Mouse (Mus musculus): ENCODE measurements around the gene Aldh3a2. TPM values are rescaled to one million over a fixed set of nuclear protein-coding genes. Genes with fewer than 3 reads are reported as not detected.
A peak's percentile ranks its signal among the peaks of the same experiment; 100 is the strongest.

Aldh3a2 gene
- polyA plus RNA-seq, 1 experiment from 2014 or later: 24.5 TPM

DNA sequence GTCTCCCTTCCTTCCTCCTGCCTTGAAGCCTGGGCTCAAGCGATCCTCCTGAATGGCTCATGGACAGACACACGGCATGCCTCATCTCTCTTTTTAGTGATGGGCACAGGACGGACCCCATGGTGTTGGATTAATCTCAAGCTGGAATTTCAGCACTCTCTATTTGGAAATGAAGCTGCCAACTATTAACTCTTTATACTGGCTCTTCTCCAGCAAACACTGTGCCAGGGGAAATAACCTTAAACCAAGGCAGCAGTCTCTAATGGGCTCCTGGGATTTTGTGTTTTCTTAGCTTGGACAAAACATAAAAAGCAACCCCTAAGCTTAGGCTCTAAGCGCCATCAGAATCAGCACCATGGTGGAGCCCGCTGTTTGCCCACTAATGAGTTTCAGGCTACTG lies 3.1 kb upstream of the Aldh3a2 start:
- no peak overlapping the region for H3K9ac ChIP-seq
- H3K4me1 ChIP-seq: peaks cover 43% of the 10 kb centered on the region
- 73% methylated on average over 5 of the region's 5 CpGs for WGBS (ENCODE audit: insufficient replicate concordance)
- no peak overlapping the region for H3K4me3 ChIP-seq
- H3K36me3 ChIP-seq: no peaks in the 10 kb centered on the region
- no peaks in the 10 kb centered on the region for H3K27me3 ChIP-seq (replicated peaks)
- H3K27ac ChIP-seq: no peak overlapping the region
- H3K9me3 ChIP-seq (replicated peaks): no peaks in the 10 kb centered on the region
- H3K4me2 ChIP-seq: no peak overlapping the region
- ATAC-seq: no peak

GRCm38 (mm10) chr11:61268626-61269349 lies 1.5 kb upstream of the Aldh3a2 start:
- Histone ChIP-seq H3K9ac (no peak overlapping the region), H3K4me3 (no peak overlapping the region), H3K27me3 (replicated peaks) (no peaks in the 10 kb centered on the region), H3K9me3 (replicated peaks) (no peaks in the 10 kb centered on the region), H3K27ac (peak overlapping the region; percentile 23; the same call in 1 of the 2 replicates), H3K36me3 (peaks cover 12% of the 10 kb centered on the region), H3K4me1 (peaks cover 35% of the 10 kb centered on the region), H3K4me2 (no peak overlapping the region)
- WGBS (ENCODE audit: insufficient replicate concordance): 58% methylated on average over 6 of the region's 6 CpGs
- ATAC-seq: no peak

DNA sequence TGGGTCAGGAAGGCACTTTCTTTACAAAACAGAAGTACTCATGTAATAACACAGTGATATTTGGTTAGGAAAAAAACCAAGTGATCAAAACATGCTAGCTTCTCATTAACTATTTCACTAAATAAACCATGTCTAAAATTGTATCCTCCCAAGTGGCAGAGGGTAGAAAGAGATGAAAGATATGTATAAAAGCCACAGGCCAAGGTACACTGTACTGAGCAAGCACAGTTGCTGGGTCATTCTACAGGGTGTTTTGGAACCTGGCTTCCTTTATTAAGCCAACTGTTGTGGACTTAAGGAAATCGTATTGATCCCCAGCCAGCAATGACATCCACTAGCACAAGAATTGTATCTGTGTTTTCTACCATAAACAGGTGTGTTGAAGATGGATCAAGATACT lies 3.4 kb downstream of the Aldh3a2 start:
- H3K27me3 ChIP-seq (replicated peaks): no peaks in the 10 kb centered on the region
- no peaks in the 10 kb centered on the region for H3K9me3 ChIP-seq (replicated peaks)
- ATAC-seq: no peak
- 71% methylated on average over 1 of the region's 1 CpGs for WGBS (ENCODE audit: insufficient replicate concordance)
- H3K9ac ChIP-seq: no peak overlapping the region
- no peak overlapping the region for H3K27ac ChIP-seq
- peaks cover 33% of the 10 kb centered on the region for H3K4me1 ChIP-seq
- peaks cover 53% of the 10 kb centered on the region for H3K36me3 ChIP-seq
- H3K4me2 ChIP-seq: no peak overlapping the region
- H3K4me3 ChIP-seq: no peak overlapping the region

- 92% methylated on average over 14 of the region's 14 CpGs for WGBS (ENCODE audit: insufficient replicate concordance)
- Histone ChIP-seq H3K36me3 (peaks cover 65% of the 10 kb centered on the region), H3K27me3 (replicated peaks) (no peaks in the 10 kb centered on the region), H3K4me1 (peaks cover 20% of the 10 kb centered on the region), H3K4me2 (no peak overlapping the region), H3K9me3 (replicated peaks) (no peaks in the 10 kb centered on the region), H3K4me3 (no peak overlapping the region), H3K27ac (no peak overlapping the region), H3K9ac (no peak overlapping the region)
- ATAC-seq: no peak
These were observed 4.7 kb downstream of the Aldh3a2 start for GRCm38 (mm10) chr11:61262516-61262915.

- no peak for ATAC-seq
- H3K9ac ChIP-seq: no peak overlapping the region
- H3K27ac ChIP-seq: no peak overlapping the region
- H3K9me3 ChIP-seq (replicated peaks): no peaks in the 10 kb centered on the region
- peaks cover 88% of the 10 kb centered on the region for H3K36me3 ChIP-seq
- no peak overlapping the region for H3K4me3 ChIP-seq
- H3K27me3 ChIP-seq (replicated peaks): no peaks in the 10 kb centered on the region
- WGBS (ENCODE audit: insufficient replicate concordance): 84% methylated on average over 6 of the region's 6 CpGs
- 0 out of 2 replicates have a peak, but pooled peaks cover 5% of the 10 kb centered on the region for H3K4me1 ChIP-seq
- no peak overlapping the region for H3K4me2 ChIP-seq
These were observed 8.2 kb downstream of the Aldh3a2 start for GRCm38 (mm10) chr11:61259106-61259505.

DNA sequence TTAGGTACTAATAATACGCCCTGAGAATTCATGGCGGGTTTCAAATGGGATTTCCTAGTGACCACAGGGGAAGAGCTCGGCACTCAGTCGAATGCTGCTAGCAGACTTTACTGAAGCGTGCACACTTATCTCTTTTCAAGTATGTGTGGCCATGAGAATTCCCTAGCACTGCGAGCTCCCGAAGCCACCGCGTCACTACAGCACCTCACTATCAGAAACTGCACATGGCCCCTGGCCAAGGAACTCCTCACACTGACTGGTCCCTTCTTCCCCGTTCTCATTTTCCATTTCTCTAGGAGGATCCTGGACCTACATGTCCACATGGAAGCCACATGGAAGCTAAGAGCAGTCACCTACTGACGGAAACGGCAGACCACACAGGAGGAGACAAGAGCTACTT lies 14.5 kb downstream of the Aldh3a2 start:
- Histone ChIP-seq H3K4me2 (no peak overlapping the region), H3K27me3 (replicated peaks) (no peaks in the 10 kb centered on the region), H3K4me1 (0 out of 2 replicates have a peak, but pooled peaks cover 5% of the 10 kb centered on the region), H3K36me3 (peaks cover 83% of the 10 kb centered on the region), H3K4me3 (no peak overlapping the region), H3K9me3 (replicated peaks) (no peaks in the 10 kb centered on the region), H3K27ac (no peak overlapping the region), H3K9ac (no peak overlapping the region)
- ATAC-seq: no peak
- WGBS (ENCODE audit: insufficient replicate concordance): 78% methylated on average over 12 of the region's 12 CpGs

DNA sequence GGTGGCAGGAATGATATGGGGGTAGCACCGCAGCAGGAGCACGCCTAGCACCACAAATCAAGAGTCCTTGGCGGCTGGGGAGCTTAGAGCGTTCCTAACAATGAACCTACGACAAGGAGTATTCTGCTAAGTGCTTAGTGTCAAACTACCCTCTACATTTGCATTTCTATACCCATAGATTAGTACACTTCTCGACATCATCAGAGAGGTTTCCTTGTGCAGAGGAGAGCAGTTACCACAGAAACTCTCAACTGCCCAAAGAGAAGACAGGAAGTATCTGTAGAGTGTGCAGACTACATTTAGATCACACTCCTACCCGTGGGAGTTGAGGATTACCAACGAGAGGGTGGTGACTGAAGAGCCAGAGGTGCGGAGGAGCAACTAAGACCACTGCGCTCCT lies 15.5 kb downstream of the Aldh3a2 start:
- Histone ChIP-seq H3K27ac (no peak overlapping the region), H3K4me3 (no peak overlapping the region), H3K4me1 (0 out of 2 replicates have a peak, but pooled peaks cover 5% of the 10 kb centered on the region), H3K9me3 (replicated peaks) (no peaks in the 10 kb centered on the region), H3K36me3 (peaks cover 77% of the 10 kb centered on the region), H3K9ac (no peak overlapping the region), H3K4me2 (no peak overlapping the region), H3K27me3 (replicated peaks) (no peaks in the 10 kb centered on the region)
- ATAC-seq: no peak
- WGBS (ENCODE audit: insufficient replicate concordance): 70% methylated on average over 10 of the region's 10 CpGs

GRCm38 (mm10) chr11:61244406-61244805 lies 22.9 kb downstream of the Aldh3a2 start:
- no peak for ATAC-seq
- H3K9me3 ChIP-seq (replicated peaks): no peaks in the 10 kb centered on the region
- no peaks in the 10 kb centered on the region for H3K4me1 ChIP-seq
- 75% methylated on average over 7 of the region's 7 CpGs for WGBS (ENCODE audit: insufficient replicate concordance)
- H3K27me3 ChIP-seq (replicated peaks): no peaks in the 10 kb centered on the region
- H3K9ac ChIP-seq: no peak overlapping the region
- no peak overlapping the region for H3K4me2 ChIP-seq
- no peak overlapping the region for H3K4me3 ChIP-seq
- peaks cover 33% of the 10 kb centered on the region for H3K36me3 ChIP-seq
- H3K27ac ChIP-seq: no peak overlapping the region

- WGBS (ENCODE audit: insufficient replicate concordance): 66% methylated on average over 3 of the region's 3 CpGs
These were observed 31.2 kb downstream of the Aldh3a2 start for GRCm38 (mm10) chr11:61236015-61236414.

GRCm38 (mm10) chr11:61234174-61234573 lies 33.1 kb downstream of the Aldh3a2 start:
- no peak overlapping the region for H3K4me2 ChIP-seq
- ATAC-seq: peak; percentile 35; the same call in 1 of the 2 replicates
- no peaks in the 10 kb centered on the region for H3K36me3 ChIP-seq
- no peak overlapping the region for H3K9ac ChIP-seq
- H3K4me3 ChIP-seq: no peak overlapping the region
- WGBS (ENCODE audit: insufficient replicate concordance): 45% methylated on average over 5 of the region's 5 CpGs
- no peaks in the 10 kb centered on the region for H3K4me1 ChIP-seq
- H3K9me3 ChIP-seq (replicated peaks): no peaks in the 10 kb centered on the region
- H3K27me3 ChIP-seq (replicated peaks): peaks cover 31% of the 10 kb centered on the region
- no peak overlapping the region for H3K27ac ChIP-seq

More at GRCm38 (mm10) chr11:61236015-61236414, 31.2 kb downstream of the Aldh3a2 start:
- no peak overlapping the region for H3K4me2 ChIP-seq
- H3K9me3 ChIP-seq (replicated peaks): no peaks in the 10 kb centered on the region
- no peak overlapping the region for H3K4me3 ChIP-seq
- H3K4me1 ChIP-seq: no peaks in the 10 kb centered on the region
- no peaks in the 10 kb centered on the region for H3K36me3 ChIP-seq
- no peak overlapping the region for H3K9ac ChIP-seq
- ATAC-seq: no peak
- no peak overlapping the region for H3K27ac ChIP-seq
- peaks cover 28% of the 10 kb centered on the region for H3K27me3 ChIP-seq (replicated peaks)

- Histone ChIP-seq H3K9ac (no peak overlapping the region), H3K27ac (no peak overlapping the region), H3K36me3 (no peaks in the 10 kb centered on the region), H3K9me3 (replicated peaks) (no peaks in the 10 kb centered on the region), H3K4me1 (no peaks in the 10 kb centered on the region), H3K27me3 (replicated peaks) (peaks cover 31% of the 10 kb centered on the region), H3K4me2 (no peak overlapping the region), H3K4me3 (no peak overlapping the region)
- ATAC-seq: no peak
- 13% methylated on average over 9 of the region's 9 CpGs for WGBS (ENCODE audit: insufficient replicate concordance)
These were observed 35.9 kb downstream of the Aldh3a2 start for GRCm38 (mm10) chr11:61231329-61231728.

GRCm38 (mm10) chr11:61228406-61228805 lies 38.9 kb downstream of the Aldh3a2 start:
- 59% methylated on average over 3 of the region's 3 CpGs for WGBS (ENCODE audit: insufficient replicate concordance)

More at GRCm38 (mm10) chr11:61228406-61228805, 38.9 kb downstream of the Aldh3a2 start:
- ATAC-seq: no peak
- H3K9me3 ChIP-seq (replicated peaks): no peaks in the 10 kb centered on the region
- no peak overlapping the region for H3K9ac ChIP-seq
- H3K27me3 ChIP-seq (replicated peaks): peaks cover 20% of the 10 kb centered on the region
- H3K4me3 ChIP-seq: no peak overlapping the region
- no peak overlapping the region for H3K27ac ChIP-seq
- peaks cover under 1% of the 10 kb centered on the region; the same call in 1 of the 2 replicates for H3K4me1 ChIP-seq
- no peaks in the 10 kb centered on the region for H3K36me3 ChIP-seq
- H3K4me2 ChIP-seq: no peak overlapping the region

Data from liver, embryonic 12.5 days (tissue).